In genomic region chr13:40855266-40855665, GRCm38 (mm10) we compare ENCODE assay signal across 11 mouse cellular contexts. TPM values are rescaled to one million over a fixed set of nuclear protein-coding genes. Genes with fewer than 3 reads are reported as not detected.
A peak's percentile ranks its signal among the peaks of the same experiment; 100 is the strongest.
DNase-seq lines count a peak whose midpoint lies in the region; ATAC-seq and TF ChIP-seq lines count a peak whose summit lies in the region.
"Had no signal": no experiment of that assay in that cellular context is flagged by ENCODE, and none has a peak within 500 bp of the region (broad histone marks: within the 10 kb centered on the region; RNA-seq: fewer than 3 reads in every experiment).

No protein-coding gene starts in this region.

- no peaks in the 10 kb centered on the region for H3K4me1 ChIP-seq in hindbrain, postnatal 0 days (ENCODE audit: insufficient read depth, low read length)
- no peaks in the 10 kb centered on the region for H3K4me1 ChIP-seq in hindbrain, embryonic 12.5 days
- H3K4me1 ChIP-seq in ES-E14 (ENCODE audit: control insufficient read depth in 2 of 2, insufficient read depth in 2 of 2, low read length in 2 of 2, poor library complexity in 1 of 2): peaks cover 10 to 17% of the 10 kb centered on the region in 2 experiments
- 0 out of 2 replicates have a peak, but pooled peaks cover 3% of the 10 kb centered on the region for H3K4me1 ChIP-seq in intestine, embryonic 15.5 days (replicated peaks)
- H3K4me1 ChIP-seq in liver, embryonic 11.5 days (replicated peaks; ENCODE audit: control insufficient read depth, insufficient read depth, low read length): peaks cover 6% of the 10 kb centered on the region; the same call in 1 of the 2 replicates

- no peak overlapping the region for H3K27ac ChIP-seq in hindbrain, postnatal 0 days
- no peak overlapping the region for H3K27ac ChIP-seq in hindbrain, embryonic 12.5 days
- H3K27ac ChIP-seq in ES-E14 (ENCODE audit: insufficient read depth, low read depth, low read length, poor library complexity, severe bottlenecking): peak overlapping the region; percentile 33; the same call in 1 of the 2 replicates
- no peak overlapping the region for H3K27ac ChIP-seq in intestine, embryonic 15.5 days
- H3K27ac ChIP-seq in liver, embryonic 11.5 days (ENCODE audit: low read depth, low read length): no peak overlapping the region
- H3K27ac ChIP-seq: forebrain, embryonic 13.5 days had no signal

- no peak for TF ChIP-seq CTCF in hindbrain, postnatal 0 days (IDR thresholded peaks at IDR 0.05; ENCODE audit: low read depth)

- no peaks in the 10 kb centered on the region for H3K27me3 ChIP-seq in hindbrain, postnatal 0 days (ENCODE audit: insufficient read depth, low read length)
- no peaks in the 10 kb centered on the region for H3K27me3 ChIP-seq in hindbrain, embryonic 12.5 days
- H3K27me3 ChIP-seq in intestine, embryonic 15.5 days (replicated peaks): no peaks in the 10 kb centered on the region
- H3K27me3 ChIP-seq in liver, embryonic 11.5 days (replicated peaks; ENCODE audit: control insufficient read depth, insufficient read depth, low read length): no peaks in the 10 kb centered on the region
- H3K27me3 ChIP-seq: forebrain, embryonic 13.5 days had no signal

- no peaks in the 10 kb centered on the region for H3K36me3 ChIP-seq in hindbrain, postnatal 0 days (ENCODE audit: insufficient read depth, low read length)
- no peaks in the 10 kb centered on the region for H3K36me3 ChIP-seq in hindbrain, embryonic 12.5 days
- H3K36me3 ChIP-seq in ES-E14 (ENCODE audit: control insufficient read depth, insufficient read depth, low read length, poor library complexity, severe bottlenecking): no peaks in the 10 kb centered on the region
- H3K36me3 ChIP-seq in intestine, embryonic 15.5 days: no peaks in the 10 kb centered on the region
- H3K36me3 ChIP-seq in liver, embryonic 11.5 days (ENCODE audit: control insufficient read depth, insufficient read depth, low read length): no peaks in the 10 kb centered on the region

- H3K4me2 ChIP-seq in hindbrain, postnatal 0 days (ENCODE audit: low read depth, low read length): peak overlapping the region; percentile 80; the same call in 1 of the 2 replicates
- H3K4me2 ChIP-seq in hindbrain, embryonic 12.5 days (replicated peaks): no peak overlapping the region
- peak overlapping the region; percentile 62 for H3K4me2 ChIP-seq in intestine, embryonic 15.5 days (replicated peaks)
- H3K4me2 ChIP-seq in liver, embryonic 11.5 days: peak overlapping the region; percentile 58

- no peak for DNase-seq in hindbrain, postnatal 0 days (ENCODE audit: low spot score)
- DNase-seq in ES-E14 (ENCODE audit: low read depth, low spot score): no peak
- DNase-seq in liver, embryonic 11.5 days (ENCODE audit: low spot score): no peak
- DNase-seq in layer of hippocampus, postnatal 25 days (ENCODE audit: extremely low spot score in 1 of 2, low spot score in 1 of 2): no peak
- no peak for DNase-seq in right cerebral cortex, postnatal 25 days
- DNase-seq in ovary, postnatal 14 days (ENCODE audit: low spot score): no peak
- DNase-seq: gastrocnemius, postnatal 36 days; thymus, postnatal 14 days had no signal

- in situ Hi-C loops in ES-E14 (cut with MboI; ENCODE audit: low sequenced_read_pairs in 2 of 2, unreplicated experiment in 2 of 2): no loop called here

- 83% methylated on average over 6 of the region's 6 CpGs for WGBS in hindbrain, postnatal 0 days
- WGBS in hindbrain, embryonic 12.5 days: 78% methylated on average over 6 of the region's 6 CpGs
- 70% methylated on average over 6 of the region's 6 CpGs for WGBS in intestine, embryonic 15.5 days
- WGBS in liver, embryonic 11.5 days: 75% methylated on average over 6 of the region's 6 CpGs

- no peak overlapping the region for H3K9ac ChIP-seq in hindbrain, postnatal 0 days (replicated peaks; ENCODE audit: low read length)
- H3K9ac ChIP-seq in hindbrain, embryonic 12.5 days: no peak overlapping the region
- no peak overlapping the region for H3K9ac ChIP-seq in ES-E14 (ENCODE audit: insufficient read depth, low read depth, low read length, poor library complexity, severe bottlenecking)
- H3K9ac ChIP-seq in intestine, embryonic 15.5 days: no peak overlapping the region
- no peak overlapping the region for H3K9ac ChIP-seq in liver, embryonic 11.5 days (ENCODE audit: low read depth, low read length)

- no peaks in the 10 kb centered on the region for H3K9me3 ChIP-seq in hindbrain, postnatal 0 days (ENCODE audit: low read length)
- no peaks in the 10 kb centered on the region for H3K9me3 ChIP-seq in hindbrain, embryonic 12.5 days (replicated peaks)
- H3K9me3 ChIP-seq in ES-E14 (ENCODE audit: control insufficient read depth, insufficient read depth, low read depth, low read length): no peaks in the 10 kb centered on the region
- no peaks in the 10 kb centered on the region for H3K9me3 ChIP-seq in intestine, embryonic 15.5 days
- no peaks in the 10 kb centered on the region for H3K9me3 ChIP-seq in liver, embryonic 11.5 days (ENCODE audit: control insufficient read depth, low read length)
- H3K9me3 ChIP-seq: forebrain, embryonic 13.5 days had no signal

- ATAC-seq in hindbrain, postnatal 0 days: no peak
- ATAC-seq in hindbrain, embryonic 12.5 days (ENCODE audit: low FRiP score): no peak
- ATAC-seq in intestine, embryonic 15.5 days: no peak
- ATAC-seq in liver, embryonic 11.5 days (replicated peaks; ENCODE audit: low FRiP score): no peak

- H3K4me3 ChIP-seq in hindbrain, postnatal 0 days (ENCODE audit: low read length): no peak overlapping the region
- H3K4me3 ChIP-seq in hindbrain, embryonic 12.5 days: no peak overlapping the region
- H3K4me3 ChIP-seq in ES-E14 (ENCODE audit: insufficient read depth in 1 of 2, low read depth in 1 of 2, low read length in 2 of 2, poor library complexity in 1 of 2, severe bottlenecking in 1 of 2): peak overlapping the region in 1 of 2 experiments; percentile 54; a peak in 2 of 4 replicates
- no peak overlapping the region for H3K4me3 ChIP-seq in intestine, embryonic 15.5 days (replicated peaks)
- no peak overlapping the region for H3K4me3 ChIP-seq in liver, embryonic 11.5 days (ENCODE audit: low read depth, low read length)

TF ChIP-seq in ES-E14, 5 proteins besides CTCF, POLR2A, EP300 and RAD21:
- no peak for TF ChIP-seq MAFK (IDR thresholded peaks at IDR 0.05; ENCODE audit: insufficient read depth, low read depth, low read length)
TF ChIP-seq in ES-E14: peak in this region for 0.

RNA-seq across cellular contexts. Expression of gene Gcnt2, which starts 4.3 kb away (rescaled TPM):
- total RNA-seq in hindbrain, postnatal 0 days (2014; rRNA removed): 11.1 and 12.0 TPM in 2 replicates
- 2.9 and 3.1 TPM in 2 replicates for polyA plus RNA-seq in hindbrain, postnatal 0 days (2015; fragmentation: Nextera tagmentation; extraction: Ambion mirVana)
- 5.0 and 5.8 TPM in 2 replicates for polyA plus RNA-seq in hindbrain, embryonic 12.5 days (2016; fragmentation: Nextera tagmentation; extraction: Ambion mirVana)
- 21.8 and 35.6 TPM in 2 replicates for total RNA-seq in ES-E14 (2012; rRNA removed)
- 12.2 and 12.4 TPM in 2 replicates for polyA plus RNA-seq in intestine, embryonic 15.5 days (2015; fragmentation: Nextera tagmentation; extraction: Ambion mirVana)
- 2.1 and 2.2 TPM in 2 replicates for polyA plus RNA-seq in liver, embryonic 11.5 days (2014; fragmentation: Nextera tagmentation; extraction: Ambion mirVana)
- total RNA-seq in layer of hippocampus, postnatal 25 days (2021): 10 to 100 TPM; 17.0 to 17.5 TPM
